Mouse (Mus musculus) CH12.LX (cell line): Measurements from ENCODE around the gene 4933428G20Rik. TPM values are rescaled to one million over a fixed set of nuclear protein-coding genes. Genes with fewer than 3 reads are reported as not detected.

Source experiments
- DNase-seq: peaks from one replicate; pipeline ENCODE4 v3.0.0-alpha.2; 2013; ENCODE audit errors: extremely low read depth
- H3K27ac ChIP-seq: 2 replicates; pipeline ENCODE4 v1.5.1; 2012; ENCODE audit warnings: low read depth, mild to moderate bottlenecking, control low read depth, moderate library complexity; ENCODE audit not compliant: insufficient read depth
- H3K27me3 ChIP-seq: replicated peaks from 2 replicates; pipeline ENCODE3; 2012; ENCODE audit warnings: inconsistent platforms
- H3K36me3 ChIP-seq, 2 experiments: replicated peaks in 1 of 2; 2 replicates each; pipeline versions ENCODE3 to v1.6.1; 2012; ENCODE audit warnings: inconsistent platforms in 1 of 2, low read length in 1 of 2, mild to moderate bottlenecking in 1 of 2, mixed read lengths in 1 of 2, moderate library complexity in 1 of 2; ENCODE audit not compliant: control insufficient read depth in 1 of 2, insufficient read depth in 1 of 2
- H3K4me1 ChIP-seq, 2 experiments: 2 replicates each; pipeline ENCODE4 v1.6.1; 2012; ENCODE audit warnings: inconsistent platforms in 1 of 2, moderate library complexity in 1 of 2; ENCODE audit not compliant: insufficient read depth in 2 of 2, control insufficient read depth in 1 of 2
- H3K4me2 ChIP-seq: 2 replicates; pipeline ENCODE4 v1.6.1; 2012; ENCODE audit warnings: low read depth, mild to moderate bottlenecking, control low read depth; ENCODE audit not compliant: poor library complexity, insufficient read depth, severe bottlenecking
- H3K4me3 ChIP-seq, 3 experiments: fragments of 150-350 bp in 1 of 3; sonication (generic) in 1 of 3; replicated peaks in 1 of 3; 2 replicates each; pipeline versions ENCODE3 to v1.5.1; 2011 to 2012; ENCODE audit warnings: low read depth in 2 of 3, low read length in 2 of 3, mild to moderate bottlenecking in 2 of 3, moderate library complexity in 2 of 3, control low read depth in 1 of 3, improper control_type of control experiment in 1 of 3, inconsistent platforms in 1 of 3, mixed read lengths in 1 of 3; ENCODE audit not compliant: poor library complexity in 1 of 3
- H3K79me2 ChIP-seq: replicated peaks from 2 replicates; pipeline ENCODE4 v1.6.1; 2012; ENCODE audit warnings: mild to moderate bottlenecking, moderate library complexity; ENCODE audit not compliant: control insufficient read depth, poor library complexity, insufficient read depth, severe bottlenecking; ENCODE audit errors: extremely low read depth
- H3K9ac ChIP-seq: 2 replicates; pipeline ENCODE4 v1.6.1; 2012; ENCODE audit warnings: low read depth, mild to moderate bottlenecking, control low read depth, moderate library complexity; ENCODE audit not compliant: insufficient read depth
- H3K9me3 ChIP-seq: replicated peaks from 2 replicates; pipeline ENCODE3; 2012; ENCODE audit warnings: low read length, inconsistent platforms, mixed read lengths
- BHLHE40 ChIP-seq: IDR thresholded peaks from 2 replicates; pipeline ENCODE4 v1.6.1; 2011; ENCODE audit warnings: mild to moderate bottlenecking, low read depth, low read length, improper control_type of control experiment
- CHD1 ChIP-seq: IDR thresholded peaks from 2 replicates; pipeline ENCODE4 v1.6.1; 2012; ENCODE audit warnings: low read depth, low read length, improper control_type of control experiment, inconsistent platforms
- CHD2 ChIP-seq: IDR thresholded peaks from 2 replicates; pipeline ENCODE4 v1.6.1; 2011; ENCODE audit warnings: low read length, improper control_type of control experiment
- CTCF ChIP-seq, 2 experiments: IDR thresholded peaks in 1 of 2; conservative IDR thresholded peaks in 1 of 2; 2 replicates each; pipeline ENCODE4 v1.5.1; 2011 to 2012; ENCODE audit warnings: low read depth in 2 of 2, low read length in 2 of 2, improper control_type of control experiment in 1 of 2, inconsistent platforms in 1 of 2, mild to moderate bottlenecking in 1 of 2, moderate library complexity in 1 of 2
- E2F4 ChIP-seq: IDR thresholded peaks from 2 replicates; pipeline ENCODE4 v1.6.1; 2011; ENCODE audit warnings: low read depth, low read length, improper control_type of control experiment; ENCODE audit not compliant: insufficient replicate concordance
- EP300 ChIP-seq: IDR thresholded peaks from 2 replicates; pipeline ENCODE4 v1.6.1; 2011; ENCODE audit warnings: low read length, improper control_type of control experiment
- GABPA ChIP-seq: IDR thresholded peaks from 2 replicates; pipeline ENCODE4 v1.6.1; 2012; ENCODE audit warnings: low read depth, low read length, improper control_type of control experiment, inconsistent platforms; ENCODE audit not compliant: insufficient replicate concordance
- IRF4 ChIP-seq: IDR thresholded peaks from 2 replicates; pipeline ENCODE4 v1.6.1; 2014; ENCODE audit warnings: low read depth, mild to moderate bottlenecking, inconsistent platforms, low read length, improper control_type of control experiment
- KAT2A ChIP-seq: IDR thresholded peaks from 2 replicates; pipeline ENCODE4 v1.6.1; 2012; ENCODE audit warnings: low read length, improper control_type of control experiment, inconsistent platforms; ENCODE audit not compliant: insufficient replicate concordance
- MAFK ChIP-seq: IDR thresholded peaks from 2 replicates; pipeline ENCODE4 v1.6.1; 2011; ENCODE audit warnings: low read length, improper control_type of control experiment; ENCODE audit not compliant: insufficient replicate concordance
- MAX ChIP-seq: IDR thresholded peaks from 2 replicates; pipeline ENCODE4 v1.6.1; 2011; ENCODE audit warnings: low read length, improper control_type of control experiment
- MAZ ChIP-seq: IDR thresholded peaks from 2 replicates; pipeline ENCODE4 v1.6.1; 2012; ENCODE audit warnings: low read depth, mild to moderate bottlenecking, inconsistent platforms, low read length, improper control_type of control experiment, moderate library complexity
- MEF2A ChIP-seq: IDR thresholded peaks from 2 replicates; pipeline ENCODE4 v1.6.1; 2014; ENCODE audit warnings: low read depth, mild to moderate bottlenecking, inconsistent platforms, low read length, improper control_type of control experiment, borderline replicate concordance
- MXI1 ChIP-seq: IDR thresholded peaks from 2 replicates; pipeline ENCODE4 v1.6.1; 2011; ENCODE audit warnings: mild to moderate bottlenecking, low read depth, low read length, improper control_type of control experiment
- NELFE ChIP-seq: IDR thresholded peaks from 2 replicates; pipeline ENCODE4 v1.6.1; 2011; ENCODE audit warnings: low read depth, low read length, improper control_type of control experiment
- NRF1 ChIP-seq: IDR thresholded peaks from 2 replicates; pipeline ENCODE4 v1.6.1; 2014; ENCODE audit warnings: low read depth, mild to moderate bottlenecking, inconsistent platforms, low read length, improper control_type of control experiment, moderate library complexity
- PAX5 ChIP-seq: IDR thresholded peaks from 2 replicates; pipeline ENCODE4 v1.6.1; 2012; ENCODE audit warnings: low read length, inconsistent platforms, mixed read lengths
- POLR2AphosphoS2 ChIP-seq: IDR thresholded peaks from 2 replicates; pipeline ENCODE4 v1.6.1; 2011; ENCODE audit warnings: low read depth, low read length, improper control_type of control experiment
- RAD21 ChIP-seq: IDR thresholded peaks from 2 replicates; pipeline ENCODE4 v1.6.1; 2011; ENCODE audit warnings: low read depth, mild to moderate bottlenecking, low read length, improper control_type of control experiment, moderate library complexity
- RCOR1 ChIP-seq: conservative IDR thresholded peaks from 2 replicates; pipeline ENCODE4 v1.6.1; 2012; ENCODE audit warnings: low read depth, mild to moderate bottlenecking, inconsistent platforms, low read length, improper control_type of control experiment
- SIN3A ChIP-seq: IDR thresholded peaks from 2 replicates; pipeline ENCODE4 v1.6.1; 2012; ENCODE audit warnings: low read length, improper control_type of control experiment, inconsistent platforms
- SMC3 ChIP-seq: IDR thresholded peaks from 2 replicates; pipeline ENCODE4 v1.6.1; 2011; ENCODE audit warnings: low read depth, low read length, improper control_type of control experiment
- TBP ChIP-seq: conservative IDR thresholded peaks from 2 replicates; pipeline ENCODE4 v1.6.1; 2011; ENCODE audit warnings: low read depth, low read length, improper control_type of control experiment
- TCF12 ChIP-seq: IDR thresholded peaks from 2 replicates; pipeline ENCODE4 v1.6.1; 2014; ENCODE audit warnings: low read depth, mild to moderate bottlenecking, inconsistent platforms, low read length, improper control_type of control experiment
- UBTF ChIP-seq: IDR thresholded peaks from 2 replicates; pipeline ENCODE4 v1.6.1; 2012; ENCODE audit warnings: low read depth, mild to moderate bottlenecking, inconsistent platforms, low read length, improper control_type of control experiment, moderate library complexity
- USF1 ChIP-seq: IDR thresholded peaks from 2 replicates; pipeline ENCODE4 v1.6.1; 2014; ENCODE audit warnings: low read depth, mild to moderate bottlenecking, inconsistent platforms, low read length, improper control_type of control experiment
- USF2 ChIP-seq: conservative IDR thresholded peaks from 2 replicates; pipeline ENCODE4 v1.6.1; 2011; ENCODE audit warnings: low read depth, low read length, improper control_type of control experiment
- ZC3H11A ChIP-seq: IDR thresholded peaks from 2 replicates; pipeline ENCODE4 v1.6.1; 2012; ENCODE audit warnings: low read depth, mild to moderate bottlenecking, inconsistent platforms, low read length, improper control_type of control experiment
- ZKSCAN1 ChIP-seq: IDR thresholded peaks from 2 replicates; pipeline ENCODE4 v1.6.1; 2012; ENCODE audit warnings: low read depth, inconsistent platforms, low read length, improper control_type of control experiment, borderline replicate concordance
- ZMIZ1 ChIP-seq: IDR thresholded peaks from 2 replicates; pipeline ENCODE4 v1.6.1; 2012; ENCODE audit warnings: low read depth, mild to moderate bottlenecking, inconsistent platforms, low read length, improper control_type of control experiment
- ZNF384 ChIP-seq: IDR thresholded peaks from 2 replicates; pipeline ENCODE4 v1.6.1; 2012; ENCODE audit warnings: low read depth, low read length, improper control_type of control experiment, inconsistent platforms
- dilution Hi-C: fragments of 300-500 bp; cut with MboI; formaldehyde crosslinking; loops from 2 replicates; pipeline ENCODE4 v1.14.3; 2020; ENCODE audit warnings: low sequenced_read_pairs; ENCODE audit not compliant: extremely low pct_unique_long_range_greater_than_20kb, extremely low pct_ligation_motif_present
- in situ Hi-C: fragments of 300-500 bp; cut with MboI; formaldehyde crosslinking; loops from 3 replicates; pipeline ENCODE4 v1.14.3; 2019; ENCODE audit warnings: low sequenced_read_pairs, low pct_ligation_motif_present, low pct_unique_long_range_greater_than_20kb, mixed read lengths
- polyA plus RNA-seq: library from polyadenylated mRNA; unstranded; fragments of >175 nt; gene quantifications from 2 replicates; pipeline ENCODE4 v1.2.1, GENCODE M21; 2012; ENCODE audit warnings: low read depth; ENCODE audit not compliant: insufficient read length
- total RNA-seq, 2 experiments: library from RNA; depleted of rRNA; stranded (reverse); fragments of 300-350 nt in 1 of 2; fragments of >200 nt in 1 of 2; gene quantifications; 2 replicates each; pipeline ENCODE4 v1.2.3; 2012 to 2014

The 4933428G20Rik gene
- total and polyA plus RNA-seq, 3 experiments, result 0.17 to 0.50 TPM; not detected in 1

DNA sequence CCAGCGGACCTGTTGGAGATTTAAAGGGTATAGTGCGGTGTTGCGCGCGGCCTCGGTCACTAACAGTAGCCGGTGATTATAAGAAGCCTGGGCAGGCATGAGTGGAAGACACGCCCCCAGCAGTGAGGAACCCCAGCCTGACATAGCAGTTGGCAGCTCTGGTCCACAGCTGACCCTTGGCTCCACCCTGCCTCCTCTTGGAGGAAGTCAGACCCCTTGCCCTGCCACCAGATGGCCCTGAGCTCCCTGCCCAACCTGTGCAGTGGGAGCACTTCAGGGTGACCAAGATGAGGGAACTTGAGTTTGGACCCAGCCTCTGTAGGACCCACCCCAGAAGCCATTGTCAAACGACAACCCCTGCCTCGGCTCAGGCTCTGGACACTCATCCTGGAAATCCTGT lies 8.5 kb downstream of the 4933428G20Rik start:
- Histone ChIP-seq H3K36me3 (peaks cover 2 to 20% of the 10 kb centered on the region in 2 experiments), H3K79me2 (no peaks in the 10 kb centered on the region)
- TF ChIP-seq MAFK, result no peak
- peak; percentile 35 for TF ChIP-seq RAD21
- TF ChIP-seq CTCF (conservative IDR thresholded peaks at IDR 0.05 in 1 of 2, IDR thresholded peaks at IDR 0.05 in 1 of 2; ENCODE audit: low read depth in 2 of 2, low read length in 2 of 2), result peak in 1 of 2 experiments; percentile 58; a peak in 2 of 4 replicates
- no peak for TF ChIP-seq E2F4
- TF ChIP-seq SMC3, result peak; percentile 62
- TF ChIP-seq, all 38 proteins: peak for 3
- no peak for DNase-seq
- Histone ChIP-seq H3K27ac (no peak overlapping the region), H3K4me1 (peaks cover 7 to 35% of the 10 kb centered on the region in 2 experiments; a peak in 3 of 4 replicates), H3K27me3 (no peaks in the 10 kb centered on the region), H3K9ac (no peak overlapping the region), H3K4me2 (no peak overlapping the region), H3K9me3 (peaks cover 2% of the 10 kb centered on the region), H3K4me3 (no peak overlapping the region)
- dilution Hi-C loops, result no loop called here
- in situ Hi-C loops, result no loop called here

DNA sequence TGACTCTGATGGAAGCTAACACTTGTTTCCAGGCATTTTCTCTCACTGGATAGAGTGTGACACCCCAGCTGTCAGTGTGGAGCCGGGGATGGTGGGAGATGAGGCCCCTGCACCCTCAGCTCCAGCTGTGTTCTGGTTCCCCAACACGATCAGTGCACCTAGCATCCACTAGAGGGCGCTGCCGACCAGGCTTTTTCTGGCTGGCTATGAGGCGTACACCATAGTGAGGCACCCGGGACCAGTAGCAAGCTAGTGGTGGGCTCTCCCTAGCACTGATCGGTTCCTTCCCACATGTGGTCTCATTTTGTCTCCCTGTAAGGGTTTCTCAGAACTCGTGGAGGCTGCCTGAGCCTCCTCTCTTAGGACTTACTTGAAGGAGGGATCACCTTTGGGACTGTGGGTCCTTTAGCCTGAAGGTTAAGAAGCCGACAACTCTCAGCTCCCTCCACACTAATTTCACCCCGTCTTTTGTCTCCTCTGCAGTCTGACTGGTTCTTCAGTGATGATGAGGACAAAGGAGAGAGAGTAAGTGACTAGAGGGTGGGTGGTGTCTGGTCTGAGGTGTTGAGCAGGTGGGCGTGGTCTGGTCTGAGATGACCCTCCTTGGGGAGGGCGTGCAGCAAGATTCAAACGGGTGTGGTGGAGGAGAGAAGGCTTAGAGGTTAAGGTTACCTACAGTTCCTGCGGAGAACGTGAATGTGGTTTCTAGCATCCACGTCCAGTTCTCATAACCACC lies 10.4 kb downstream of the 4933428G20Rik start:
- H3K79me2 ChIP-seq, result no peaks in the 10 kb centered on the region
- peaks cover 2% of the 10 kb centered on the region for H3K9me3 ChIP-seq
- H3K27ac ChIP-seq, result no peak overlapping the region
- peak; percentile 90 for DNase-seq
- no peaks in the 10 kb centered on the region for H3K27me3 ChIP-seq
- in situ Hi-C loops, result loop anchor here (5.0 kb wide), 2 partner anchors 68 to 133 kb away; no protein-coding TSS in a partner anchor
- H3K4me2 ChIP-seq, result no peak overlapping the region
- H3K36me3 ChIP-seq, result peaks cover 2 to 31% of the 10 kb centered on the region in 2 experiments
- dilution Hi-C loops, result no loop called here
- no peak overlapping the region for H3K4me3 ChIP-seq
- peaks cover 7 to 45% of the 10 kb centered on the region in 2 experiments; a peak in 3 of 4 replicates for H3K4me1 ChIP-seq
- H3K9ac ChIP-seq, result no peak overlapping the region
- TF ChIP-seq NELFE, result peak; percentile 47; the same call in 1 of the 2 replicates
- 0 out of 2 replicates have a peak, but pooled peaks have one; percentile 36 for TF ChIP-seq TCF12
- no peak for TF ChIP-seq ZMIZ1
- TF ChIP-seq TBP, result no peak
- no peak for TF ChIP-seq ZNF384
- peak; percentile 64 for TF ChIP-seq IRF4
- TF ChIP-seq UBTF, result no peak
- TF ChIP-seq BHLHE40, result 0 out of 2 replicates have a peak, but pooled peaks have one; percentile 12
- TF ChIP-seq NRF1, result peak; percentile 30; the same call in 1 of the 2 replicates
- no peak for TF ChIP-seq RCOR1
- peak; percentile 93 for TF ChIP-seq ZC3H11A
- no peak for TF ChIP-seq CHD2
- TF ChIP-seq MEF2A, result no peak
- TF ChIP-seq ZKSCAN1, result no peak
- no peak for TF ChIP-seq E2F4
- no peak for TF ChIP-seq MAZ
- TF ChIP-seq GABPA, result no peak
- TF ChIP-seq KAT2A, result no peak
- TF ChIP-seq MXI1, result no peak
- no peak for TF ChIP-seq PAX5
- TF ChIP-seq MAX, result no peak
- TF ChIP-seq CHD1, result no peak
- no peak for TF ChIP-seq POLR2AphosphoS2
- TF ChIP-seq EP300, result no peak
- TF ChIP-seq SMC3, result peak; percentile 97
- TF ChIP-seq USF2, result no peak
- TF ChIP-seq CTCF (conservative IDR thresholded peaks at IDR 0.05 in 1 of 2, IDR thresholded peaks at IDR 0.05 in 1 of 2; ENCODE audit: low read depth in 2 of 2, low read length in 2 of 2), result peak; percentile 98 to 99
- no peak for TF ChIP-seq SIN3A
- TF ChIP-seq USF1, result no peak
